In genomic region chr2:178304669-178305068, GRCm38 (mm10) we compare ENCODE assay signal across 23 mouse cellular contexts.
DNase-seq lines count a peak whose midpoint lies in the region; ATAC-seq and TF ChIP-seq lines count a peak whose summit lies in the region.
"Had no signal": no experiment of that assay in that cellular context is flagged by ENCODE, and none has a peak within 500 bp of the region (broad histone marks: within the 10 kb centered on the region; RNA-seq: fewer than 3 reads in every experiment).

No protein-coding gene starts in this region.

- DNase-seq in forebrain, embryonic 10.5 days (ENCODE audit: extremely low spot score, low spot score) = no peak
- DNase-seq in layer of hippocampus, adult 2 months (ENCODE audit: low spot score in 2 of 2) = no peak
- no peak for DNase-seq in layer of hippocampus, adult 11-12 months (ENCODE audit: low spot score)
- DNase-seq in brain, adult 2 months (ENCODE audit: low read depth, low spot score) = peak; percentile 72
- DNase-seq in midbrain, embryonic 14.5 days = no peak
- DNase-seq in liver, postnatal 0 days = no peak
- no peak for DNase-seq in cerebellum, adult 9-11 months
- DNase-seq: adrenal gland, postnatal 10 days; cerebellum, adult 11 months; cerebellum, postnatal 36 days; gastrocnemius, postnatal 25 days; heart, adult 2 months; heart, postnatal 36 days; kidney, postnatal 36 days; liver, embryonic 13.5 days had no signal

- H3K9me3 ChIP-seq in forebrain, embryonic 12.5 days = no peaks in the 10 kb centered on the region
- no peaks in the 10 kb centered on the region for H3K9me3 ChIP-seq in forebrain, embryonic 10.5 days
- H3K9me3 ChIP-seq in midbrain, embryonic 14.5 days (ENCODE audit: control insufficient read depth, low read length) = no peaks in the 10 kb centered on the region
- H3K9me3 ChIP-seq in liver, postnatal 0 days (ENCODE audit: low read length) = no peaks in the 10 kb centered on the region
- H3K9me3 ChIP-seq: embryonic facial prominence, embryonic 10.5 days; intestine, embryonic 15.5 days; limb, embryonic 12.5 days; liver, embryonic 13.5 days; lung, embryonic 15.5 days had no signal

- 0 out of 2 replicates have a peak overlapping the region, but pooled peaks have one; percentile 66 for H3K27ac ChIP-seq in forebrain, embryonic 12.5 days
- H3K27ac ChIP-seq in forebrain, embryonic 10.5 days = no peak overlapping the region; the same call in 1 of the 2 replicates
- peak overlapping the region; percentile 72; the same call in 1 of the 2 replicates for H3K27ac ChIP-seq in layer of hippocampus, adult 2 months
- H3K27ac ChIP-seq in midbrain, embryonic 14.5 days (replicated peaks; ENCODE audit: low read depth, low read length) = peak overlapping the region; percentile 96
- no peak overlapping the region for H3K27ac ChIP-seq in liver, postnatal 0 days (ENCODE audit: low read depth)
- H3K27ac ChIP-seq: embryonic facial prominence, embryonic 10.5 days; heart, adult 2 months; intestine, embryonic 15.5 days; limb, embryonic 12.5 days; liver, embryonic 13.5 days; lung, embryonic 15.5 days; macrophage had no signal

- TF ChIP-seq EP300 in liver, postnatal 0 days (IDR thresholded peaks at IDR 0.05; ENCODE audit: low read depth) = no peak

- H3K9ac ChIP-seq in forebrain, embryonic 12.5 days = no peak overlapping the region
- no peak overlapping the region for H3K9ac ChIP-seq in midbrain, embryonic 14.5 days (replicated peaks; ENCODE audit: low read length)
- no peak overlapping the region for H3K9ac ChIP-seq in liver, postnatal 0 days (replicated peaks)
- H3K9ac ChIP-seq: intestine, embryonic 15.5 days; limb, embryonic 12.5 days; liver, embryonic 13.5 days; lung, embryonic 15.5 days had no signal

- TF ChIP-seq CTCF in layer of hippocampus, adult 2 months (conservative IDR thresholded peaks at IDR 0.05) = no peak
- TF ChIP-seq CTCF in liver, postnatal 0 days (IDR thresholded peaks at IDR 0.05; ENCODE audit: low read depth) = no peak

- peaks cover 42% of the 10 kb centered on the region for H3K4me1 ChIP-seq in forebrain, embryonic 12.5 days
- peaks cover 29% of the 10 kb centered on the region for H3K4me1 ChIP-seq in forebrain, embryonic 10.5 days
- peaks cover 31% of the 10 kb centered on the region for H3K4me1 ChIP-seq in midbrain, embryonic 14.5 days (ENCODE audit: control insufficient read depth, insufficient read depth, low read length)
- H3K4me1 ChIP-seq in liver, postnatal 0 days (ENCODE audit: insufficient read depth) = no peaks in the 10 kb centered on the region
- H3K4me1 ChIP-seq: intestine, embryonic 15.5 days; limb, embryonic 12.5 days; liver, embryonic 13.5 days; lung, embryonic 15.5 days had no signal

- 89% methylated on average over 6 of the region's 6 CpGs for WGBS in forebrain, embryonic 12.5 days
- 83% methylated on average over 6 of the region's 6 CpGs for WGBS in forebrain, embryonic 10.5 days
- 83% methylated on average over 6 of the region's 6 CpGs for WGBS in midbrain, embryonic 14.5 days
- WGBS in liver, postnatal 0 days (ENCODE audit: insufficient replicate concordance) = 62% methylated on average over 6 of the region's 6 CpGs

- no peak overlapping the region for H3K4me3 ChIP-seq in forebrain, embryonic 12.5 days (replicated peaks)
- no peak overlapping the region for H3K4me3 ChIP-seq in forebrain, embryonic 10.5 days
- H3K4me3 ChIP-seq in layer of hippocampus, adult 2 months = no peak overlapping the region
- H3K4me3 ChIP-seq in midbrain, embryonic 14.5 days (replicated peaks; ENCODE audit: low read depth, low read length) = no peak overlapping the region
- H3K4me3 ChIP-seq in liver, postnatal 0 days (ENCODE audit: low read depth, low read length) = no peak overlapping the region
- H3K4me3 ChIP-seq: embryonic facial prominence, embryonic 10.5 days; heart, adult 2 months; intestine, embryonic 15.5 days; limb, embryonic 12.5 days; liver, embryonic 13.5 days; lung, embryonic 15.5 days had no signal

- H3K27me3 ChIP-seq in forebrain, embryonic 12.5 days = no peaks in the 10 kb centered on the region
- H3K27me3 ChIP-seq in forebrain, embryonic 10.5 days (ENCODE audit: poor library complexity, severe bottlenecking) = no peaks in the 10 kb centered on the region
- no peaks in the 10 kb centered on the region for H3K27me3 ChIP-seq in midbrain, embryonic 14.5 days (ENCODE audit: control insufficient read depth, insufficient read depth, low read length)
- no peaks in the 10 kb centered on the region for H3K27me3 ChIP-seq in liver, postnatal 0 days (ENCODE audit: insufficient read depth, low read length)
- H3K27me3 ChIP-seq: intestine, embryonic 15.5 days; limb, embryonic 12.5 days; liver, embryonic 13.5 days; lung, embryonic 15.5 days had no signal

- no peak for ATAC-seq in forebrain, embryonic 12.5 days (ENCODE audit: low FRiP score)
- no peak for ATAC-seq in midbrain, embryonic 14.5 days (ENCODE audit: low FRiP score, low TSS enrichment)
- no peak for ATAC-seq in liver, postnatal 0 days
- ATAC-seq: CD4-positive, CD25-positive, alpha-beta regulatory T cell, adult 4 months; intestine, embryonic 15.5 days; Patski had no signal

- no peak overlapping the region for H3K4me2 ChIP-seq in forebrain, embryonic 12.5 days
- H3K4me2 ChIP-seq in midbrain, embryonic 14.5 days (ENCODE audit: low read length) = no peak overlapping the region
- H3K4me2 ChIP-seq in liver, postnatal 0 days (ENCODE audit: low read depth, low read length) = no peak overlapping the region
- H3K4me2 ChIP-seq: intestine, embryonic 15.5 days; limb, embryonic 12.5 days; liver, embryonic 13.5 days; lung, embryonic 15.5 days had no signal

- peaks cover 3% of the 10 kb centered on the region; the same call in 1 of the 2 replicates for H3K36me3 ChIP-seq in forebrain, embryonic 12.5 days (replicated peaks)
- no peaks in the 10 kb centered on the region for H3K36me3 ChIP-seq in forebrain, embryonic 10.5 days (replicated peaks)
- H3K36me3 ChIP-seq in midbrain, embryonic 14.5 days (ENCODE audit: control insufficient read depth, insufficient read depth, low read length) = no peaks in the 10 kb centered on the region
- H3K36me3 ChIP-seq in liver, postnatal 0 days (replicated peaks; ENCODE audit: insufficient read depth, low read length) = no peaks in the 10 kb centered on the region
- H3K36me3 ChIP-seq: embryonic facial prominence, embryonic 10.5 days; intestine, embryonic 15.5 days; limb, embryonic 12.5 days; liver, embryonic 13.5 days; lung, embryonic 15.5 days had no signal

Comparison
In these comparisons a context has a peak if more than half of its experiments do, and no peak if none do; other contexts are left out.
1. H3K27ac ChIP-seq: peak in forebrain, embryonic 12.5 days (single experiment), layer of hippocampus, adult 2 months (single experiment) and midbrain, embryonic 14.5 days (single experiment); none in forebrain, embryonic 10.5 days (single experiment) and liver, postnatal 0 days (single experiment).